Mouse (Mus musculus) left cerebral cortex, adult 8-10 months (tissue): ENCODE measurements around the gene Adprm. TPM values are rescaled to one million over a fixed set of nuclear protein-coding genes. Genes with fewer than 3 reads are reported as not detected.

Experiments used
- DNase-seq, 2 experiments: peaks; one replicate each; pipeline ENCODE4 v3.0.0; 2022; ENCODE audit warnings: low spot score in 2 of 2
- total RNA-seq, 4 experiments: library from RNA; stranded (reverse); gene quantifications; 2 replicates each; pipeline ENCODE4 v1.2.4; 2022

Gene Adprm
- total RNA-seq, 4 experiments from 2014 or later: 24.6 to 30.2 (median 28.9) TPM

DNA sequence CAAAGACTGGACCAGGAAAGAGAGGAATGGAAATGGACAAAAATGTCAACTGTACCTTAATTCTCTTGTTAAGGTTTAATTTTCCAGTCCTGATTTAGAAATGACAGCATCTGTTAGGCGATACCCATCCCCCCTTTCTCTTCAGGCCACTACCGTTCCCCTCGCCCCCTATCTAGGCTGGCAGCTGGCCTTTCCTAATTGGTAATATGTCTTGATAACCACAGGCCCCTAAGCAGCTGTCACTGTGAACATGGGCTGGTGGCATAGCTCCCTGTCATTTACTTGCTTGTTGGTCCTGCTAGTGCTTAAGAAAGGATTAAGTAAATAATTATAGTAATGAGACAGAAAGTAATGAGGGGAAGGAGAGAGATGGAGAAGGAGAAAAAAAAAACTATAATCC is 25.0 kb upstream of the Adprm start:
- DNase-seq: no peak

DNA sequence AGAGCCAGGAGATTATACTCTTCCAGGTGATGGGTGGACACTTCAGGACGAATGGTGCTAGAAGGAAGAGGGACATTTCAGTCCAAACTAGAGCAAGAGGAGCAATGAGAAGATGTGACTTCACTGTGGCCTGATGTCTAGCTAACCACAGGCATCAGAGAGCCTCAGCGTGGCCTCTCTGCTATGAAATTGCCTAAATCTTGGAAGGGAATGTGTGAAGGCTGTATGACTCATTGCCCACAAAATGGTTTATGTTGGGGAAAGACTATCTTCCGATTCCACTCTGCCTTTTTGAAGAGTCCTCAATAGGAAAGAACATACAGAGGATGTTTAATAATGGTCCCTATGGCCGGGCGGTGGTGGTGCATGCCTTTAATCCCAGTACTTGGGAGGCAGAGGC is 24.4 kb upstream of the Adprm start:
- DNase-seq: no peak

DNA sequence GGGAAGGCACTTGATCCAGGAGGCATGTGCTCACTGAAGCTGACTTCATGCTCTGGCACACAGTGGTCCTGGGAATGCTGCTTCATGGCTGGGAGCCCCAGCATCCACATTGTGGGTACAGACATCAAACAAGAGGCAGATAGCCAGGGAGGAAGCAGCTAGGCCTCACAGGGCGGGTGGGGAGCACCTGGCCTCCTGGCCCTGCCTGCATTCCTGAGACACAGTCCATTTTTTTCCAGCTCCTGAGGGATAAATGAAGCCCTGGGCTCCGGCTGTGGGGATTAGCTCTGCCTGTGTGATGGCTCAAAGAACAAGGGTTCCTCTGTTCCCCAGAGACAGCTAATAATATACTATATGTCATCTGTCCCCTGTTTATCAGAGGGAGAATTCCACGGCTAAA is 22.6 kb upstream of the Adprm start:
- no peak for DNase-seq

DNA sequence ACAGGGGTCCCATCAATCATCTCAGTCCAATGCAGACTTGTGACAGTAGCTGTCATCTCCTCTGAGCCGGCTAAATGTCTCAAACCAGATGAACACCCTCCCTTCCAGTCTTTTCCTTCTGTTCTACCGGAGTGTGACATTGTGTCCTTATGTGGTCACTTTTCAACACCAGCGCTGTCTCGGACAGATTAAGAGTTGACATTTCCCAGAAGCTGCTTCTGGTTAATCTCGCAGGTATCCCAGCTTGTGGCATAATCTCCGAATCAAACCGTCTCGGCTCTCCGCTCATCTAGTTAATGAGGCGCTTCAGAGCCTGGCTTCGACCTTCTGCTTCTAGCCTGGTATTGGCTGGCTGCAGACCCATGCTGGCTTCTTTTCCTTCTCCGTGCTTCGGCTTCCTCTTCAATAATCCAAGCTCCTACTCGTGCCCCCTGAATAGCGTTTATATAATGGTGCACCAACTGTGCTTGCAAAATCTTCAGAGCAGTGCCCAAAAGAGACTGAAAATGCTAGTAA is 20.3 kb upstream of the Adprm start:
- no peak for DNase-seq

DNA sequence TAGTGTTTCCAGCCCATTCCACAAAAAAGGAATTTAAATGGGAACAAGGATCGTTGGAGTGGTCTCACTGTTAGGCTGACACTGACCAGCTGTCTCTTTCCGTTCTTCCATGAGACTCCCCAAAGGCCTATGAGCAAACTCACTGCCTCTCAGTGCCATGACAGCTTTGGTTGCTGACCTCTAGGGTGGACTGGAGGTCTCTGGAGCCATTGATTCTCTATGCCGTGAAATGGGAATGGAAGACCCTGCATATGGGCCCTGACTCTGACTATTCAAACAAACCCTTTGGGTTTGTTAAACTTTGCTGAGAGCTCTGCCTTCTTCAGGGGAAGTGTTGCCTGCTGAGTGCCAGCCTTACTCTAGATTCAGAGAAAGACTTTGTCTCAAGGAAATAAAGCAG is 15.3 kb upstream of the Adprm start:
- no peak for DNase-seq

DNA sequence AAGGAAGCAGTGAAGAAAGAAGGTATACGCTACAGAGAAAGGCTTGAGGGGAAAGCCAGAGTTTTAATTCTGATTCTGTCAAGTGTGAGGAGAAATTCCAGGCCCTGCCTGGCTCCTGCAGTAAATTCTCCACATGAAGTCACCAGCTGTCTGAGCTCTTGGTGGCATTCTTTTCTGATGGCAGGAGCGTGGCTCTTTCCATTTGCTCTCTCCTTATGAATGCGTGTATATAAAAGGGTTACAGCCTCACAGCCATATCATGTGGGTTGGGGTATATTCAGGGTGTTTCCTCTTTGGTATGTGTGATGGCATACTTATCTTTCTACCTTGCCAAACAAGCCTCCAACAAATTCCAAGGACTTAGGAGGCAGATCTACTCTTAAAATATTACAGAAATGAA is 10.3 kb upstream of the Adprm start:
- DNase-seq: peak in 1 of 2 experiments; percentile 32

DNA sequence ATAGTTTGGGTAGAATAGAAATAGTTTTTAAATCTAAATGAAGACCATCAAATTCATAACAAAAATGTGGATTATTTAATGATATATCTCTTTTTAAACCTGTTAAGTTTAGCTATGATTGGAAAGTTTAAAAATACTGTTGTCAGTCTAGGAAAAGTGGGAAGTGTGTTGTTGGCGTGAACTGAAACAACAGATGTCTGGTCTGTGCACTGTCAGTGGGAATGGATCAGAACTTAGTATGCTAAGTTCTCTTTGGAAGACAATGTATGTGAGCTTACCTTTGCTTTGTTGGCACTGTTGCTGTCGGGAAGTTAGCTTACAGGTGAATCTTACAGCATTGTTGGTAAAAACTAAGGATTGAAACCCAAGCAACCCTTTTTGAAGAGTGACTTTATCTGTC is 8.9 kb upstream of the Adprm start:
- DNase-seq: no peak

DNA sequence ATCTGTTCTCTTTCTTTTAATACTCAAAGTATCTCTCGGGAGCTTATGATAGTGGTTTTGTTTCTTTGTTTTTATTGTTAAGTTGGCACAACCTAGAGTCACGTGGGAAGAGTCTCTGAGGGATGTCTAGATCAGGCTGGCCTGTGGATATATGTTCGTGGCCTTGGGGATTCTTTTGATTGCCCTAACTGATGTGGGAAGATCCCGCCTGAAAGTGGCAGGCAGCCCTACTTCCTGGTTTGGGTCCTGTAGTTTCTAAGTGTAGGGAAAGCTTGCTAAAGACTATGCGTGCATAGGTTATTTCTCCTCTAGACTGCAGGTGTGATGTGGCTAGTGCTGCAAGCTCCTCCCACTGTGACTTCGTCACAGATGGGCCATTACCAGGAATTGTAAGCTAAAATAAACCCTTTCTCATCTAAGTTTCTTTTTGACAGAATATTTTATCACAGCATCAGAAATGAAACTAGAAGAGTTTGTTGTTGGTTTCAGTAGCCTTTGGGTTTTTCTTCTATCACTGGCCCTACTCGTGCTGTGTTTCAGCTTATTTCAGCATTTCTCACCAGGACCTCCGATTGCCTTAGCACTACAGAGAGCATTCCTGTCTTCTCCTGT is 2.5 kb upstream of the Adprm start:
- DNase-seq: no peak

DNA sequence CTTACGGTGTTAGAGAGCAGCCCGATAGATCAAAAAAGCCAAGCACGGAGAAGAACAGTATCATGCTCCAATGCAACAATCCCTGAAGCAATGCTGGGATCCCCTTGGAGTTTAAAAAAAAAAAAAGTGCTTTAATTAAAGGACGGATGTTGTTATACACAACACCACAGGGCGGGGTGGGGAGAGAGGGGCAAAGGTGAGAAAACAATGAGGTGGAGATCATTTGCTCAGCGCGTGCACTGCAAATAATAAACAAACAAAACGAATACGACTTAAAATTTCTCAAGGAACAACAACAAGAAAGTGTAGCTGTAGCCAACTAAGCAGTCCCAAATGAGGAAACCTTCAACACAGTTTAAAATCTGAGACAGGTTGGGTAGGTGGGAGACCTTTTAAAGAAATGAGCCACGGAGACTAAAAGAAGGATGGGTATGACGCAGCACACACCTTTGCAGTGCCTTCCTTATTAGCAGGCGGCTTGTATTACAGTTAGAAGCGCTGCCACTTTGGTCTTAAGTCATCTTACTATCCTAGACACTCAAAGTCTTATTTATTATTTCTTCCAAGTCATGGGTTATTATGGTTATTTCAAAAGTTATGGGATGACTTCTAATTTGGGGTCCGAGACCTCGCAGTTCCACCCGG is 596 bp downstream of the Adprm start:
- DNase-seq: no peak

DNA sequence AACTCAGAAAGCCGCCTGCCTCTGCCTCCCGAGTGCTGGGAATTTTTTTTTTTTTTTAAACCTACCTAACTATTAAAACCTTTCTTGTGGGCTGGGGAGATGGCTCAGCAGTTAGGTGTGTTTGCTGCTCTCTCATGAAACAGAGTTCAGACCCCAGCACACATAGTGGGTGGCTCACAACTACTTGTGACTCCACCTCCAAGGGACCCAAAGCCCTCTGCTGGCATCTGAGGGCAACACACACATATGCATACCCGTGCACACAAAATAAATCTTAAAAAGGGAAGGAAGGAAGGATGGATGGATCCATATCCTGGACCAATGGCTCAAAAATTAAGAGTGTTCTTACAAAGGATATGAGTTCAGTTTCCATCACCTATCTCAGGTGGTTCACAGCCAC is 3.1 kb downstream of the Adprm start:
- no peak for DNase-seq

DNA sequence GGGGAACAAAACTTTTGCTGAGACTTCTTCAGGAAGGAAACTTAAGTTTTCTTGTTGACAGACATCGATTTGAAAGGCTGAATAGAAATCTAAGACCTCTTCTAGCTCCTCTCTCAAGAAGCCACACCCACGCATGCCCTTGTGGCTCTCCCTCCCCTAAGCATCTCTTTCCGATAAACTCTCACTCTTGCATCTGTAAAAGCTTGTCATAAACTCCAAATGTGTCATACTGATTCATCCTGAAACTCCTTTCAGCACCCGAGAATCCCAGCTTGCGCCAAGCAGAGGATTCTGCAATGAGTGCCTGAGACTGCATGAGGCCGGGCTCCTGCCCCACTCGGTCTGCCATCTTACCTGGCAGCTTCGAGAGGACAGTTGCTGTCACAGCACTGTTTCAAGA is 3.9 kb downstream of the Adprm start:
- DNase-seq: no peak

DNA sequence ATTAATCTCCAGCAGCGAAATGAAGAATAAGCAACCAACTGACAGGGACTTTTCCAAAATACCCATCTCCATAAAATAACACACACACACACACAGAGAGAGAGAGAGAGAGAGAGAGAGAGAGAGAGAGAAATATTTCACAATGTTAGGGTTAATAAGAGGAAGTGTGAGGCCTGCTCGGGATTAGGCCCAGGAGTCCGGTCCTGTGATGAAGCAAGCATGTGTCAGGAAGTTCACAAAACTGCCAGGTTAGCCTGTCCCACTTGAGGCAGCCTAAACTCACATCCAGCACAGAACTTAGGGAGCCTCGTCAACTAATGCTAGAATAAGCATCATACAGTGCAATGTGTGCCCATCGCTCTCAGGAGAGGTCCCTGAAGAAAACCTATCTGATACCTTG is 5.2 kb downstream of the Adprm start:
- no peak for DNase-seq

DNA sequence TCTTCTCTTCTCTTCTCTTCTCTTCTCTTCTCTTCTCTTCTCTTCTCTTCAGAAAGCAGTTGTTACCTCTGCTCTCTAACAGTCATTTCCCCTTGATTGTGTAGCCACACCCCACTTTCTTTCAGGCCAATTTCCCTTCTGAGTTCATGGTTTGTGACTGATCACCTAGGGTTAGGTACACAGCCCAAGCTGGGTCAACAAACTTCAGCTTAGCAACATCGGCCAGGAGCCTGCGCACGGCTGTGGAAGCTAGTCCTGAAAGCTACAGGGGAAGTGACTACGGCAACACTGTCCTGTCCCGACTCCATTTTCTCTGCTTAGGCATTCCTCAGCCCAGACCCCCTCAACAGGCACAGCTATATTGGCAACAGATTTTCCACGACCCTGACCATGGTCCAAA is 7.4 kb downstream of the Adprm start:
- no peak for DNase-seq

DNA sequence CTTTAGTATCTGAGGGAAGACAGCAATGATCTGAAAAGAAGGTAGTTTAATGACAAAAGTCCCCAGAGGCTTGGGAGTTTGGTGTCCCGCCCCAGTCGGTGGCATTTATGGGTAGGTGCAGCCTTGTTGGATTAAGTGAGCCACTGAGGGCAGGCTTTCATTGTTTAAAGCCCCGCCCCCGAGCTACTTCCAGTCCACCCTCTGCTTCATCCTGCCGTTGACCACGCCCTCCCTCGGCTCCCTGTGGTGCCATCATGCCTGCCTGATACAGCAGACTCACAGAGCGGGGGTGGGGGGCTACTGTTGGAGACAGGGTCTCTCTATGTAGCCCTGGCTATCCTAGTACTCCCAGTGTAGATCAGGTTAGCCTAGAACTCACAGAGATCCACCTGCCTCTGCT is 9.4 kb downstream of the Adprm start:
- DNase-seq: no peak

DNA sequence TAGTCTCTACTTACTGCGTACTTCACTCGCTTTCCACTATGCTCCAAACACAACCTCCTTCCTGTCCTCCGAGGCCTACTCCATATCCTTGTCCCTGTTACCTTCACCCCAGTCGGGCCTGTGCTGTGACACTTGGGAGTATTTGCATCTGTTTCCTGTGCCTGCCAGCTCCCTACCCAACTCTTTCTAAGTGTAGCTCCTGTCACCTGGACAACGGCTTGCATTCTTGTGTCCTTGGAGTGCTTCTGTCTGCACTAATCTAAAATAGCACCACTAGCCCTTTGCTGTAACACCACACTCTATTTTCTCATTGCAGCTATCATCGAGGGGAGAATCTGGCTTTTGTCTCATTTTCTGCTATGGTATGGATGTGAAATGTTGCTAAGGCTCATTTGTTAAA is 11.9 kb downstream of the Adprm start:
- no peak for DNase-seq

DNA sequence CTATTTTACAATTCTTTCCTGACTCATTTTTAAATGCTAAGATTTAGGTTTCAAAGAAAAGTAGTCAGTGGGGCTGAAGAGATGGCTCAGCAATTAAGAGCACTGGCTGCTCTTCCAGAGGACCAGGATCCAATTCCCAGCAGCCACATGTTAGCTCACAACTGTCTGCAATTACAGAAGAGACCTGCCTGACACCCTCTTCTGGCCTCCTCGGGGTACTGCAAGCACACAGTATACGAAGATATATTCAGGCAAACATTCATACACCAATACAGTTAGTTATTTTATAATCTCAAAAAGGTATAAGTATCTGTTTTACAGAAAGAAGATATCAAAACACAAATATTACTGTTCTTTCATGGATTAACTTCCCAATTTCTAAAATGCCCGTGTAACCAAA is 12.6 kb downstream of the Adprm start:
- DNase-seq: no peak

DNA sequence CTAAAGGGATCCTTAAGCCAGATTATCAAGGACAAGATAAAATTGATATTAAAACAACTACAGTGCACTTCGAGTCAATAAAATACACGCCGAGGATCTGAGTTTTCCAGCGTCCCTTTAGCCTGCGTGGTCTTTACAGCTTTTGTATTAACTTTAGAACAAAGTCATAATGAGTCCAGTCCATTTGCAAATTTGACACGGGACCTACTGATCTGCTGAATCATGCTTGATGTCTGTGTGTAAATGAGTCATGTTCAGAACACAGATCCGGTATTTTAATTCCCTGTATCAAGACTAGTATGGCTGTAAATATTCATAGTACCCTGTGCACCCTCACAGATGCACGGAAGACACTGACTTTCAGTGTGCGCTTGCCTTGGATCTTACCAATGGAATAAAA is 15.5 kb downstream of the Adprm start:
- DNase-seq: no peak

DNA sequence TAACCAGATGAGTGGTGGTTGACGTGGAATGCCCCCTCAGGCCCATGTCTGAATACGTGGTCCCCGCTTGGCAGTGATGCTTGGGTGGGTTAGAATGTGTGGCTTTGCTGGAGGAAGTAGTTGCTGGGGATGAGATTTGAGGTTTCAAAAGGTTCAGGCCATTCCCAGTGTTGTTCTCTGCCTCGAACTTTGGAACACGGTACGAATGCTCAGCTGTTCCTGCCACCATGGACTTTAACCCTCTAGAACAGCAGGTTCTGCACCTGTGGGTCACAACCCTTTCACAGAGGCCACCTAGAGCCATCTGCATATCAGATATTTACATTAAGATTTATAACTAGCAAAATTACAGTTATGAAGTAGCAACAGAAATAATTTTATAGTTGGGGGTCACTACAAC is 16.2 kb downstream of the Adprm start:
- no peak for DNase-seq

DNA sequence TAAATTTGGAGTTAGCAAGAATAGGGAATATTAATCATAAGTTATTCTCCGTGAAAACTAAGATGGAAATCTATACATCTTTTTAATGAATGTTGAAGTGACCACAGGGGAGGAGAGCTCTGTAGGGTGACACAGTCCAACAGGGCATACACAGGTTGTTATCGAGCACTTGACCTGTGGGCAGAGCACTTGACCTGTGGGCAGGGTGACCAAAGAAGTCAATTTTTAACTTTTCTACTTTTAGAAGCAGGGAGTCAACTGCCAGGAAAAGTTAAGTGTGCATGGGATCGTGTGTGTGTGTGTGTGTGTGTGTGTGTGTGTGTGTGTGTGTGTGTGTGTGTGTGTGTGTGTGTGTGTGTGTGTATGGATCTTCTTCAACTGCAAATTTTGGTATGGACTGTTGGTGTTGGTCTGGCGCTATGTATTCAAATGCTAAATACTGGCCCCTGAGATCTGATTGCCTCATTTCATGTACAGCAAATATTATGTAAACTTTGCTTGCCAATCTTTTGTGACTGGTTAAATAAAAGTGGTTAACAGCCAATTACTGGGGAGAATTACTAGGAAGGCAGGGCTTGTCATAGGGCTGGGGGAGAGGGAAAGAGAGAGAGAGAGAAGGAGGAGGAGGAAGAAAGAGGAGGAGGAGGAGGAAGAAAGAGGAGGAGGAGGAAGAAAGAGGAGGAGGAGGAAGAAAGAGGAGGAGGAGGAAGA is 17.5 kb downstream of the Adprm start:
- DNase-seq: no peak

DNA sequence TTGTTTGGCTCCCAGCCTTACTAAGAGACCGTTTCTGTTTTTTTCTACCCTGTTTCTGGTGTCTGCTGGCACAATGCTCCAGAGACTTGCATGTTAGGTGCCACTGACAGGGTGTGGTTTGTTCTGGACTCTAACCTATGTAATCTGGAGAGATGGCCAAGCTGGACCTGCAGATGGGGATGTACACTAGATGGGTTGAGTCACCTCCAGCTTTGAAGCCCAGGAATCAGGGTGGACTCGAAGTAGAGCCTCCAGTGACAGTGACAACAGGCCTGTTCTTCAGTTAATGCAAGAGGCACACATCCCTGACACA is 20.8 kb downstream of the Adprm start:
- no peak for DNase-seq

DNA sequence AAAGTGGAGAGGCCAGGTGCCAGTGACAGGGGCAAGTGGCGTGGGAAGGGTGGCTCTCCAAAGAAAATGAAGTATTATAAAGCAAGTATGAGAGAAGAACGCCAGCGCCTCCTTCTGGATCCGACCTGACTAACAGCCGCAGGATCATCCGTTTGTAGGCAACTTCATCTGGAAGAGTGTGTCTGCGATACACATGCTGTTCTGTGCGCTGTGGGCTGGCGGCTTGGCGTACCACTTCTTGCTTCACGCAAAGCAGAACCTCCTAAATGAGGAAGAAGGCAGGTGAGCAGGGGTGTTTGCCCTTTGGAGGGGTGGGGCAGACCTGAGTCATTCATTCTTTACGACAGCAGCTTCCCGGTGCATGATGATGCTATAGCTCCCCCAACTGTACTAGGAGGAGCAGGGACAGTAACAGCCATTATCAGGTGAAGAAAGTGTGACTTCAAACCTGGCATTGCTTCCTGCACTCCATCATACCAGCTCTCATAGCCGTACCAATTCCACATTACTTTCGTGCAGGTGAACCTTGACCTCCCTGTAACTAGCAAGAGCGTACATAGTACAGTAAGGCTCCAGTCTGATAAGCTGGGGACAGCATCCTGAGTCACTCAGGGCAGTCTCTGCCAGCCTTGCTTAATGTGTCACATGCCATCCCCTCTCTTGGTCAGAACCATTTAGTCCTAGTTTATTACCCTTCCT is 21.3 kb downstream of the Adprm start:
- DNase-seq: no peak

DNA sequence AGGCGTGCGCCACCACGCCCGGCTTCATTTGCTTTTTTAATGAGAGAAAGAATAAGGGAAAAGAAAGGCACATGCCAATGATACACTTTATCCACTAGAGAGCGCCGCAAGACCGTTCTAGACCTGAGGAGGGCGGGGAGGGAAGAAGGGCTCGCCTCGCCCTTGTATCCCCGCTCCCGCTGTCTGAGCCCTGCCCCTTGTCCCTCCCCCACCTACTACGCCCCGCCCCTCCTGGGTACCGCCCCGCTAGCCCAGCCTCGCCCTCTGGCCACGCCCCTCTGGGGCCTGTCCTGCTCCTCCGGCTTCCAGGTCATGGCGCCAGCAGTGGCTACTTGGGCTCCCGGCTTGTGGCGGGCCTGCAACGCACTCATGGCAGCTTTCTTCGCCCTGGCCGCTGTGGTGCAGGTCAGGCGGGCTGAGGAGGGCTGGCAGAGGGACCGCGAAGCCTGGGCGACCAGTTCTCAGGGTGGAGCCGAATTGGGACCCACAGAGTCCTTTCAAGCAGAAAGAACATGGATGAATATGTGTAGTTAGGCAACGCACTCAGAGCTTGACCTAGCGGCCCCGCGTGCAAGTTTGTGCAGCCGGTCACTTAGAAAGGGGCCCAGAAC is 27.4 kb downstream of the Adprm start, which contains the start of gene Tmem220:
TSS of gene Tmem220 (plus strand) at position 288 of the 611 bp plus-strand sequence.
- peak; percentile 58 to 75 for DNase-seq
